Mouse (Mus musculus): Measurements from ENCODE around the gene Rassf1.

- TF ChIP-seq HCFC1 (IDR thresholded peaks at IDR 0.05; ENCODE audit: borderline replicate concordance, insufficient read depth, low read length): no peak
- no peak for TF ChIP-seq CHD2 (IDR thresholded peaks at IDR 0.05; ENCODE audit: low read depth, low read length)
- TF ChIP-seq ZC3H11A (IDR thresholded peaks at IDR 0.05; ENCODE audit: borderline replicate concordance, low read depth, low read length): no peak
- TF ChIP-seq ZNF384 (IDR thresholded peaks at IDR 0.05; ENCODE audit: low read depth, low read length): no peak
Measured at GRCm38 (mm10) chr9:107580501-107581317, 29.4 kb downstream of the Rassf1 start, which contains the start of gene Hyal3.

Data from ES-E14 (cell line).